Mouse (Mus musculus) CD8-positive naive resting alpha-beta T cell, adult 2 months (primary cell): ENCODE results near the gene Kcnk7.

ENCODE experiments used
- DNase-seq, 2 experiments: peaks; one replicate each; pipeline ENCODE4 v3.0.0; 2022; ENCODE audit warnings: low read depth in 2 of 2, low spot score in 2 of 2

The Kcnk7 gene

DNA sequence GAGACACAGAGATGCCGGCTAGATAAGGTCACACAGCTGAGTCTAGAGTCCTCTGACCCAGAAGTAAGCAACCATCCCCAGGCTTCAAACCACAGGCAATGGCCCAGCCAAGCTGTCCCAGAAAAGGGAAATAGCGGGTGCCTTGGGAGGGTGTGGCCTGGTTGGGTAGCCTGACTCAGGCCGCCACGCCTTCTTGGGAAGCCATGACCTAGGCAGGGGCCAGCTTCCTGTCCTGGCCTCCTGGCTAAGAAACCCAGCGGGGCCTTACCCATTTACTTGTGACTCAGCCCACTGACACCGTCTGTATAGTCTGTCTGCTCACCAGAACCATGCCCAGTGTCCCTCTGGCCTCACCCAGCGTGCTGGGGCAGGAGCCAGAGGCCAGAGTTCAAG, 20.4 kb downstream of the Kcnk7 start:
- no peak for DNase-seq

DNA sequence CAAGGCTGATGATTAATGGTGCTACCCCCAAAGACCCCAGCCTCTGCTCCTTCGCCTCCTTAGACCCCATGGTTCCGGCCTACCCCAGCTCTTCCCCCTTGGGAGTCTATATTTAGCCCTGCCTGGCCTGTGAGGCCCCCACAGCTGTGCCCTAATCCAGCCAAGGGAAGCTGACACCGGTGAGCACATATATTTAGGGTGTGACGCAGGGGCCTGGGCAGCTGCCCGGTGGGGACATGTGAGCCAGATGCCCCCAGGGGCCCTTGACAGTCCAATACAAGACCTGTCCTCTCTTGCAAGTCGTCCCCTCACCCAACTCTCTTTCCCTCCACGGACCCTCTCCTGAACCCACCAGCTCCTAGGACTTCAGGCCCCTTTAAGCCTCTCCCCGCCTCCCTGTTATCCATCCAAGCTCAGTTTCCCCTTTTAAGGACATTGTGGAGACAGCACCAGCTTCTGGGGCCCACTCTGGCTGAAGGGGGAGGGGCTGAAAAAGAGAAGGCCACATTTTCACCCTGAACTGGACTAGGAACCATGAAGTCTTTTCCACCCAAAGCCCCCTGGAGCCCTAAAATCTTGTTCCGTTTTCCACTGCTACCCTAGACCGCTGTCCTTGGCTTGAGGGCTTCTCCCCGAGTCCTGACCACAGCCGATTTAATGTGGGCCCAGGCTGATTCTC, 21.0 kb downstream of the Kcnk7 start:
- DNase-seq = no peak

DNA sequence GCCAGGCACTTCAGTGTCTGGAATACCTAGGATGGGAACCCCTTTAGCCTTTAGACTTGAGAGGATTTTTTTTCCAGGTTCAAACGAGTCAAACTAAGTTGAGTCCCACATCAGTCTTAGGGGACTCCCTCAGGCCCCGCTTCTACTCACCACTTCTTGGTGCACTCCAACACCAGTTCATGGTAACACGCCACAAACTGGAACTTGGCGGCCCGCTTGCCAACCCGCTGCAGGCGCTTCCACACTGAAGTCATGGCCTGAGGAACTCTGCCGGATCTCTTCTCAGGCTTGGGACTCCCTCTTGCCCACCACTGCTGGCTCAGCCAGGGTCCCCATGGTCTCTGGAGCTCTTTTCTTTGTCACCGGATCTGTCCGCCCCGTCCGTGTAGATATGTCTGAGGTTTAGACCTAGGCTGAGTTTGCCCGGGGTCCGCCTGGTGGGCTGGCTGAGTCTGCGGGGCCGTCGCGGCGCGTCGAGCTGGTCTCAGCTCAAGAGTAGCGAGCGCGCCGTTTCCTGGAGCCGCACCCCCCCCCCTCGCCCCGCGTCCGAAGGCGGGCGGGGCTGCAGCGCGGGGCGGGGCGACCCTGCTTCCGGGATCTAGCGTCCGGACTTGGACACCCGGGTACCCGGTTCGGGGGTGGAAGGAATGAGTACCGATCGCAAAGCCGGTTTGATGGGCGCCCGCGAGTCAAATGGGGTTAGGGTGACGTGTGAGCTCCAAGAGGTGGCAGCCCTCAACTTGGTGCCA, 21.8 kb downstream of the Kcnk7 start, which contains the start of gene Ehbp1l1:
Ehbp1l1 (minus strand) TSS at position 551 of the 749 bp plus-strand sequence.
- DNase-seq = peak; percentile 36 to 46

DNA sequence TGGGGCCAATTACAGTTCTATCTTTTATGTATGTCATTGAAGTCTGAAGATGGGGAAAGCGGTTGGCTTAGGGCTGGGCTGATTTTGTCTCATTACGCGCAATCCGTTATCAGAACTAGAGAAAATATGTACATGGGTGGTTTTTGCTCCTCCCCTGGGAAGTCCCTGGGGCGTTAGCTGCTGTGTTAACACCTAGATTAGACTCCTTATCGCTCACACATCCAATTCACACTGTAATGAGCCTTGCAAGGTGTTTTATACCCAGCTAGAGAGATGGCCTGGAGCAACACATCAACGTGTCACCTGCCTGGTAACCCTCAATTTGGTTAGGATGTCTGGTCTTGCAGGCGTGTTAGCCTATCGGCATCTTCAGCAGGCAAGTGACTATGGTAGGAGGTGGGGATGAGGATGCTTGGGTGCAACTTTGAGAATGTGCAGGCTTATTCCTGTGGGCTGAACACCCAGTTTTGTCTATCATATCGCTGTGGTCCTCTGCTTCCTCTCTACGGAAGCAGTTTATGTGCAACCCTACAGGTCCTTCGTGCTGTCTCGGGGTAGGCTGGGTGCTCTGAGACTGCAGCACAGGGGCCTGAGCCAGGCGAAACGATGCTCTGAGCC, 22.9 kb downstream of the Kcnk7 start:
- DNase-seq = no peak

DNA sequence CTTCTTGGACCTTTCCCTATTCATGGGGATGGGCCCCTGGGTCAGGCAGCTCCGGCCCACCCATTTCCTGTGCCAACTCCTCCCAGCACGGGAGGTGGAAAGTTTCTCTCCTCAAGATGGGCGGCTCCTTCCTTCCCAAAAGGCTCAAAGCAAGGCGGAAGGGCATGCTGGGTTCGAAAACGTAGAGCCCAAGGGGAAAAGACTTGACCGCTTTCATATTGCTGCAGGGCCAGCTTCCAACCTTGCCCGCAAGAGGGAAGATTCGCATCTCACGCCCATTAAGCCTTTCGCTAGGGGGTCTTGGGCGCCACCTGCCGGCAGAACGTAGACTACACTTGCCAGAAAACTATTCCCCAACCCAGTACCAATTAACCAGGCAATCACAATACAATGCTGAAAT, 23.5 kb downstream of the Kcnk7 start:
- DNase-seq = peak; percentile 83 to 86

DNA sequence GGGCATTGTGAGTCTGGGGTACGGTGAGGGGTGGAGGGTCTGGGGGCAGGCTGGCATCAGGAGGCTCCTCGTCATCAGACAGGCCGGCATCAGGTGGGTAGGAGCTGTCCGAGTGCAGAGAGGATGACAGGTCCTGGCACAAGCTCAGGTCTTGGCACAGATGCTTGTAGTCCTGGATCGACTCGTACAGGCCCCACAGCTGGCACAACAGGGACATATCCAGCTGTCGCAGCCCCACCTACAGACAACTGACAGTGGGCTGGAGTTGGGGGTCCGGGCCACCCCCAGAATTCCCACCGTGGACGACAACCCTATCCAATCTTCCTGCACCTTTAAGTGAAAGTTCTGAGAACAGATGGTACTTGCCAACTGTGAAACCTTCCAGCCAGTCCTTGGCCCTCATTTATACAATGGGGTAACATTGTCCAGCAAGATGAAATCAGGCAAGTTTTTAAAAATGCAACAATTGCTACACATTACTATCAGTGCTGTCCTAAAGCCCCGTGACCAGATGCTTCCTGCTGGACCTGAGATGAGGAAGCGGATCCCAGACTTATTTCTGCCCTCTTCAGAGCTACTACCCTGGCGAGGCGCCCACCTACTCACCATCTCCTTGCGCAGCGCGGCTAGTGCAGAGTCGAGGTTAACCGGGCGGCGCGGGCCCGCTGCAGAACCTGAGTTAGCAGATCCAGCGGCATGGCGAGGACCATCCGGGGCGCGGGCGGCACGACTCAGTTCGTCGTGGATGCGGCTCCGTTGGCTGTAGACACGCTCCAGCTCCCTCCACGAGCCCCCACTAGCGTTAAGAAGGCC, 24.7 kb downstream of the Kcnk7 start:
- DNase-seq = no peak

DNA sequence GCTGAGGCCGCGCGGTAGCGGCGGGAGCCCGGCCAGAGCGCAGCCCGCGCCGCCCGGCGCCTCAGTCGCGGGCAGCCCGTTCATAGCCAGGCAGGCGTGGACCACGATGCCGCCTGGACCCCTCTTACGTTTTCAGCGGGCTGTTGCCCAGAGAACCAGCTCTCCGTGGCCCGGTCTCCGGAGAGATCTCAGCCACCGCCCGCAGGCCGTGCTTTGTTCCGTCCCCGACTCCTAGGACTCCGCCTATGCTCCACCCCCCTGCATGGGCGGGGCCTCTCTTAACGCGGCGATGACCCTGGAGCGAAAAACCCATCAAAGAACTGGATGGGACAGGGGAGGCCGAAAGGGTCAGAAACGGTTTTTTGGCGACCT, 25.3 kb downstream of the Kcnk7 start, which contains the start of gene Fam89b:
Fam89b (minus strand) TSS at position 210 of the 372 bp plus-strand sequence.
- peak in 1 of 2 experiments; percentile 60 for DNase-seq

DNA sequence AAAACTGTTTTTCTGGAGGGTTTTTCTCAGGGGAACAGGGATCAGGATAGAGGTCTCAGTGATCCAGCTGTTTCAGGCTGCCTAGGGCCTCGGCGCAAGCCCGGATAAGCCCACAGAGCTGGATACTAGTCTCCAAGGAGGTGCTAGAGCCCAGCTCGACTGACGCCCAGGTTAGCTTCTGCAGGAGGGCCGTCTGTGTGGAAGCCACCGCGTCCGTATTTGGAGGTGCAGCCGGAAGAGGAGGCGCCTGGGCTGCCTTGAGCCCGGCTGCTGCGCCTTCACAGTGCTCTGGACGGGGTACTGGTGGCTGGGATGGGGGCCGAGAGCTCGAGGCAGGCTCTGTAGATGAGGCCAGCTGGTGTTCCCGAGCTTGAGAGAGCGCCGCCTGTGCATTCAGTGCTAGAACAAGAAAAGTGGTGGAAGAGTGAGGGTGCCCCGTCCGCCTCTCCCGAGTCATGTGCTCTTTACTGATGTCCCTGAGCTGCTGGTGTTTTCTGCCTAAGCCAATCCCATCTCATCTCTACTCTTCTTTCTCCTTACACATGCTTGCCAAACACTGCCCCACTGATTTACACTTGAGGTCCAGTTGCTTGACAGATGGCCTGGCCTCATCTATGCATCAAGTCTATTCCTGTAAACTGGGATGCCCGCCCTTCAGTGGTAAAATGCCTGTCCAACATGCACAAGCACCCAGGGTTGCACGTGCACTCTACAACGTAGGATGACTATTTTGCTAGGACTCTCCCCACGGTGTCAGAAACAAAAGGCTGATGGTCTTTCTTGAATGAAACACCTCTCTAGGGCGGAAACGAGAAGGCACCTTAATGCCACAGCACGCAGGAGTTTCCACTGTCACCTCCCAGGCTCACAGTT, 26.4 kb downstream of the Kcnk7 start:
- no peak for DNase-seq

DNA sequence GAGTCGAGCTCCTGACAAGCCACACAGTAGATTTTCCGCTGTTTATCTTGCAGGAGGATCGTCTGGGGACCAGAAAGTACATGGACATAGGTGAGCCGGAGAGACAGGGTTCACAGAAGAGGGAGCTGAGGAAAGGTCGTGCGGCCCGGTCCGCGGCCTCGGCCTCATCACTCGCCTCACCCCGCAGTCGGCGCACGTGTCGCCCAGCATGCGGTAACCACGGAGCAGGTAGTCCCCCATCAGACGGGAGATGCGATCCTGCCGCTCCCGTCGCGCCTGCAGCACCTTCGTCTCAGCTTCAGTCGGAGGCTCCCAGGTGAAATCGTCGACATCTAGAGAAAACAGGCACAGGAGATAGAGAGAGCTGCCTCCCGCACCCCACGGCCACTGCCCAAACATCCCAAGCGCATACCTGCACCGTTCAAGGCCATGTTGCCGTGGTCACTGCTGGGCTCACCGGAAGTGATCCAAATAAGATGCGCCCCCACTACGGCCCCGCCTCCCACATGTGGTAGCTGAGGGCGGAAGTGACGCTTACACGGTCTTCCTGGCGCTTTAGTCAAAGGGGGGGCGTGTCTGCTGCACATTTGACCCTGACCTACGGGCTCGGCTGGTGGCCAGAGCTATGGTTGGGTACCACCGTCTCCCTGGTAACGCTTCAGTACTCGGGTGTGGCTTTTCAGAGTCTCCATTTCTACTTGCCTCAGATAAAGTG, 27.3 kb downstream of the Kcnk7 start:
- DNase-seq = peak; percentile 64 to 82

DNA sequence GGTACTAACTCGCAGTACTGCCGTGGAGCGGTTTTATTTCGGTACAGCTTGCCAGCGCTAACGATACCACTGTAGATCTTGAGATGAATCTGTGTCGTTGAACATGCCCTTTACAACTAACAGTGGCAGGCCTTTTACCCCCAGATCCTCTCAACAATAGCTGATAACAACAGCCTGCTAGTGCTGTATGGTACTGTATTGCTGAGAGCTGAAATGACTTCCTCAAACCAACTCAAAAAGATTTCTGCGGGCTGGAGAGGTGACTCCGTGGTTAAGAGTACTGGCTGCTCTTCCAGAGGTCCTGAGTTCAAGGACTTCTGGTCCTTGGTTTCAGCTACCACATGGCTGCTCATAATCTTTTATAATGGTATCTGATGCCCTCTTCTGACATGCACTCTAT, 30.2 kb downstream of the Kcnk7 start:
- no peak for DNase-seq

DNA sequence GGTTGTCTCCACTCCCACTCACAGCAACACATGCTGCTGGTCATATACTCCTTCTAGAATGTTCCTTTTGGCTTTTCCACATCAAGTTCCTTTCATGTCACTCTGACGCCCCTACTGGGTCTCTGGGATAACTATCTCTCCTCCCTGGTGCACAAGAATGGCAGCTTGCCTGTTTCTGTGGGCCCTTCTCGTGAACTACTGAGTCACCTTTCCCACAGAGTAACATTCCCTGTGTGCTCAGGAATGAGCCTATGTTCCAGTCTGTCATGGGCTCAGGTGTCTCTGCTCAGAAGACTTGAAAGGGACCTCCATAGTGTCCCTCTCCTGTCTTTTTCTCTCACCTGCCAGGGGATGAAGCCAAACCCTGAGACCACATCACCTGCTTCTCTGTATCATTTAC, 35.3 kb downstream of the Kcnk7 start:
- no peak for DNase-seq

DNA sequence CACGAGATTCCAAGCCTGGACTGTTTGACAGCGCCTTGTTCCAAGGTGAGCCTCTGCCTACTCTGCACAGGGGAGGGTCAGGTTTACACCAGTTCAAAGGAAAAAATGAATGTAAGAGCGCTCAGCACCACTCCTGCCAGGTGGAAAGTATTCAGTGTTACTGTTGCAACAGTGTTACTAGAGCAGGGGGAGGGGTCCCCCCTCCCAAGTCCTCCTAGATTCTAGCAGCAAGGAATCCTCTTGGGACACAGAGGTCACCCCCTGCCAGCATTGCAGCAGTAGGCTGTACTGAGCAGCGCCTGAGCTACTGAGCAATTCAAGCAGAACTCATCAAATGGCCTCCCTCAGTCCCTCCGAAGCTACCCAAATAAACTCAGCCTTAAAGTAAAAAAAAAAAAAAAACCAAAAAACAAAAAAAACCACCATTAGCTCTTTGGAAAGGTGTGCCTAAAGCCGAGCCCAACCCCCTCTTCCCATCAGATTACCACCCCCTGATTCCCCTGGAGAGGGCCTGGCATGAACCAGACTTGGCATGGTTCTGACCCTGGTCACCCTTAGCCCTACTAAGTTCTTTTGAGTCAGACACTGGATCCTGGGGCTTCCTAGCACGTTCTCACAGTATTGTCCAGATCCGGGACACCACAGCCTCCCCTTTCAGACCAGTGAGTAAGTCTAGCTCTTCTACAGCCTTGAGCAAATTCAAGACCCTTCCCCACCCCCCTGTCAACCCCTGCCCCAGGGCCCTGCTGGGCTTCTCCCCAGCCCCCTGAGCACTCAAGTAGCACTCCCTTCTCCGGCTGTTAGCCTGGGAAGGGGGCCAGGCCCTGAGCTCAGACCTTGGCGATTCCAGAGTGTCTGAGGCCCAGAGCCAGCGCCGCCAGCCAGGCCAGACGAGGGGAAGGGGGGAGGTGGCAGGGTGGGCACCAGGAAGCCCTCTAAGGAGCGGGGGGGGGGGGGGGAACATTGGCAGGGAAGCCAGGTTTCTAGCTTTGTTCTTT, 36.5 kb downstream of the Kcnk7 start, which contains the start of gene Ltbp3:
Ltbp3 (plus strand) TSS at position 585 of the 998 bp plus-strand sequence.
- DNase-seq = no peak

DNA sequence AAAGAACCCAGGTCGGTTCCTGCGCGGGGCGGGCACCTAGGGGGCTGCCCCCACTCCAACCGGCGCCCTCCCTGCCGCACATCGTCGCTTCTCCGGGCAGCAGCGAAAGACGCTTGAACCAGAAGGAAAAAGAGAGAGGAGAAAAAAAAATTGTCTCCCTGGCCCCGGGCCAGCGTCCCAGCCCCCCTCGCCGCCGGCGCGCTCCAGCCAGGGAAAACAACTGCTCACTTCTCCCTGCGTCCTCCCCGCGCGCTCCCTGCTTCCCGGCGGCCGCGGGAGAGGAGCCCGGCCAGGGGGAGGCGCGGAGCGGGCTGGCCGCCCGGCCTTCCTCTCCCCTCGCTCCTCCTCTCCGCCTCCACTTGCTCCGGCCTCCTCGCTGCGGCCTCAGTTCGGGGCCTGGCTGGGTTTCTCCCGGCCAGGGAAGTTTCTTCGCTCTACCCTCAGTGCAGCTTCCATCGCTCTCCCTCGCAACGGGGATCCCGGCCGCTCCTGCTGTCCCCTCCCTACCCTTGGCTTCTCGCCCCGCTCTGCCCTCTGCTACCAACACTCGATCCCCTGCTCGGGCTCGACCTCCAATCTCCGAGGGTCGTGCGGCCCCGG, 37.6 kb downstream of the Kcnk7 start:
- DNase-seq = no peak

DNA sequence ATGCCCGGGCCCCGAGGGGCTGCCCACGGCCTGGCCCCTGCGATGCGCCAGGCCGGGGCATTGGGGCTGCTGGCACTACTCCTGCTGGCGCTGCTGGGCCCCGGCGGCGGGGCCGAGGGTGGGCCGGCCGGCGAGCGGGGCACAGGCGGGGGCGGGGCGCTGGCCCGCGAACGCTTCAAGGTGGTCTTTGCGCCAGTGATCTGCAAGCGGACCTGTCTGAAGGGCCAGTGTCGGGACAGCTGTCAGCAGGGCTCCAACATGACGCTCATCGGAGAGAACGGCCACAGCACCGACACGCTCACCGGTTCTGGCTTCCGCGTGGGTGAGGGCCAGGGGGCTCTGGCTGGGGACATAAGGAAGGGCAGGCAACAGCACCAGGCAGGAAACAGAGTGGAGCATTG, 38.1 kb downstream of the Kcnk7 start:
- no peak for DNase-seq

DNA sequence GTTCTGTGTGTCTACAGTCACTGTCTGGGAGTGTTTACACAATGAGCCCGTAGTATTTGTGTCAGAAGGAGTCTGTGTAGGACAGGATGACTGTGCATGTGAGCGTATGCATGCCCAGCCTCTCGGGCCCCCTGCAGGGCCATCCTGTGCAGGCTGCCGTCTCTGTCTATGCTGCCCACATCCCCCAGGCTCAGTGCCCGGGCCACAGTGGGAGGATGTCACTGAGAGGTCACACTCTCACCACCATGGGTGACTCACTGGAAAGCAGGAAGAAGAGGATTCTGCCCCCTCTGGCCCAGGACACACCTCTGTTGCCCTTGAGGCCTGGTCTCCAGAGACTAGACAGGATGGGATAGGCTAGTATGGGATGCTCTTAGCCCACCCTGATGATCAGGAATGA, 39.4 kb downstream of the Kcnk7 start:
- no peak for DNase-seq

DNA sequence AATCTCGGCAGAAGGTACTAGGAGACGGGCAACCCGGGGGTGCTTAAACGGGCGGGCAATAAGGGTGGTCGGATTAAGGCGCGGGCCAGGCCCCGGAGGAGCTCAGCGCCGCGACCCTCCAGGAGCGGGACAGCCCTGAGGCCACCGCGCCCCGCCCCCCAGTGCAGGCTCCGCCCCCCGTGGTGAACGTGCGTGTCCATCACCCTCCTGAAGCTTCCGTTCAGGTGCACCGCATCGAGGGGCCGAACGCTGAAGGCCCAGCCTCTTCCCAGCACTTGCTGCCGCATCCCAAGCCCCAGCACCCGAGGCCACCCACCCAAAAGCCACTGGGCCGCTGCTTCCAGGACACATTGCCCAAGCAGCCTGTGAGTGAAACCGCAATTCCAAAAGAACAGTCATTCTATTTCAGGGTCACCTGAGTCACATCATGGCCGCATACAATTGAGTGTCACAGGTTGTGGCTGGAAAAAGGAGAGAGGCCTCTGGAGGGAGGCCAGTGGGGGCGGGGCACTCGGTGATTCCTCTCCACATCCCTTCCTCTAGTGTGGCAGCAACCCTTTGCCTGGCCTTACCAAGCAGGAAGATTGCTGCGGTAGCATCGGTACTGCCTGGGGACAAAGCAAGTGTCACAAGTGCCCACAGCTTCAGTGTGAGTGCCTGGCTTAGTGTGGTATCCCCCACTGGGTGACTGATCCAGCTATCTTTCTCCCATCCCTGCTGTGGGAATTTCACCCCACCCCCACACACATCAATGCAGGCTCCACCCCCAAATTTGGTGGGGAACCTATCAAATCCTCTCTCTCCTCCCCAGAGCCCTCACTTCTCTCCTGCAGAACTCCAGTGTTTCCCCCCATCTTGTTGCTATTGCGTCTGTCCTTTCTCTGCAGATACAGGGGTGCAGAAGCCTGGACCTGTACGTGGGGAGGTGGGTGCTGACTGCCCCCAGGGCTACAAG, 41.9 kb downstream of the Kcnk7 start:
- no peak for DNase-seq

DNA sequence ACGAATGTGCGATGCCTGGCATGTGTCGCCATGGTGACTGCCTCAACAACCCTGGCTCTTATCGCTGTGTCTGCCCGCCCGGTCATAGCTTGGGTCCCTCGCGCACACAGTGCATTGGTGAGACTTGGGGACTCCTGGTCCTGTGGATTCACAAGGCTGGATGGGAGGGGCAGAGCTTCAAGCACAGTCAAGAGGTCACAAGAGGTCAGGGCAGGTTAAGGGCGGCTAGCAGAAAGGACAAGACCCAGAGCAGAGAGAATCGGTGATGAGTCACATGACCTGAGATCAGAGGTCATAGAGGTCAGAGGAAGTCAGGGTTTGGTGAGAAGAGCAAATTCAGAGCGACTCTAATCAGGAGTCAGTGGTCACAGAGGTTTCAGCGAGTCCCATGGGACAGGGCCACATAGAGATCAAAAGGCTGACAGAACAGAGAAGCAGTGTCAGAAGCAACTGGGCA, 42.8 kb downstream of the Kcnk7 start:
- no peak for DNase-seq
